Mouse (Mus musculus): ENCODE measurements around the gene Bcl2. TPM values are rescaled to one million over a fixed set of nuclear protein-coding genes. Genes with fewer than 3 reads are reported as not detected.
A peak's percentile ranks its signal among the peaks of the same experiment; 100 is the strongest.

The Bcl2 gene
- polyA plus RNA-seq, 1 experiment from 2014 or later = 16.4 TPM

GRCm38 (mm10) chr1:106582810-106583209 lies 131.3 kb downstream of the Bcl2 start:
- no peaks in the 10 kb centered on the region for H3K9me3 ChIP-seq (ENCODE audit: control insufficient read depth, low read length)
- H3K27ac ChIP-seq (ENCODE audit: low read depth, low read length) = peak overlapping the region; percentile 29; the same call in 1 of the 2 replicates
- no peak overlapping the region for H3K9ac ChIP-seq (ENCODE audit: low read depth, low read length)
- H3K4me1 ChIP-seq (ENCODE audit: control insufficient read depth, insufficient read depth, low read depth, low read length) = peaks cover 6% of the 10 kb centered on the region; the same call in 1 of the 2 replicates
- WGBS = 69% methylated on average over 3 of the region's 3 CpGs
- no peaks in the 10 kb centered on the region for H3K27me3 ChIP-seq (replicated peaks; ENCODE audit: control insufficient read depth, insufficient read depth, low read length)
- H3K4me2 ChIP-seq (ENCODE audit: low read length) = no peak overlapping the region
- no peaks in the 10 kb centered on the region for H3K36me3 ChIP-seq (ENCODE audit: control insufficient read depth, insufficient read depth, low read length)
- H3K4me3 ChIP-seq (ENCODE audit: low read length) = no peak overlapping the region
- no peak for ATAC-seq

GRCm38 (mm10) chr1:106581812-106582211 lies 132.3 kb downstream of the Bcl2 start:
- H3K9me3 ChIP-seq (ENCODE audit: control insufficient read depth, low read length) = no peaks in the 10 kb centered on the region
- H3K4me2 ChIP-seq (ENCODE audit: low read length) = no peak overlapping the region
- no peaks in the 10 kb centered on the region for H3K36me3 ChIP-seq (ENCODE audit: control insufficient read depth, insufficient read depth, low read length)
- no peak for ATAC-seq
- WGBS = 70% methylated on average over 2 of the region's 2 CpGs
- peaks cover 6% of the 10 kb centered on the region; the same call in 1 of the 2 replicates for H3K4me1 ChIP-seq (ENCODE audit: control insufficient read depth, insufficient read depth, low read depth, low read length)
- H3K4me3 ChIP-seq (ENCODE audit: low read length) = no peak overlapping the region
- H3K27me3 ChIP-seq (replicated peaks; ENCODE audit: control insufficient read depth, insufficient read depth, low read length) = no peaks in the 10 kb centered on the region
- no peak overlapping the region for H3K9ac ChIP-seq (ENCODE audit: low read depth, low read length)
- no peak overlapping the region for H3K27ac ChIP-seq (ENCODE audit: low read depth, low read length)

GRCm38 (mm10) chr1:106579768-106580167 lies 134.3 kb downstream of the Bcl2 start:
- no peak for ATAC-seq
- Histone ChIP-seq H3K4me1 (ENCODE audit: control insufficient read depth, insufficient read depth, low read depth, low read length) (peaks cover 4% of the 10 kb centered on the region; the same call in 1 of the 2 replicates), H3K27ac (ENCODE audit: low read depth, low read length) (no peak overlapping the region), H3K27me3 (replicated peaks; ENCODE audit: control insufficient read depth, insufficient read depth, low read length) (no peaks in the 10 kb centered on the region), H3K4me3 (ENCODE audit: low read length) (no peak overlapping the region), H3K36me3 (ENCODE audit: control insufficient read depth, insufficient read depth, low read length) (no peaks in the 10 kb centered on the region), H3K4me2 (ENCODE audit: low read length) (no peak overlapping the region), H3K9me3 (ENCODE audit: control insufficient read depth, low read length) (no peaks in the 10 kb centered on the region), H3K9ac (ENCODE audit: low read depth, low read length) (no peak overlapping the region)
- 91% methylated on average over 1 of the region's 1 CpGs for WGBS

- H3K27me3 ChIP-seq (replicated peaks; ENCODE audit: control insufficient read depth, insufficient read depth, low read length) = no peaks in the 10 kb centered on the region
- H3K9ac ChIP-seq (ENCODE audit: low read depth, low read length) = no peak overlapping the region
- H3K36me3 ChIP-seq (ENCODE audit: control insufficient read depth, insufficient read depth, low read length) = no peaks in the 10 kb centered on the region
- no peak overlapping the region for H3K4me3 ChIP-seq (ENCODE audit: low read length)
- no peak for ATAC-seq
- H3K9me3 ChIP-seq (ENCODE audit: control insufficient read depth, low read length) = no peaks in the 10 kb centered on the region
- H3K4me1 ChIP-seq (ENCODE audit: control insufficient read depth, insufficient read depth, low read depth, low read length) = no peaks in the 10 kb centered on the region; the same call in 1 of the 2 replicates
- H3K4me2 ChIP-seq (ENCODE audit: low read length) = no peak overlapping the region
- WGBS = 89% methylated on average over 2 of the region's 2 CpGs
- H3K27ac ChIP-seq (ENCODE audit: low read depth, low read length) = no peak overlapping the region
Observed at GRCm38 (mm10) chr1:106572506-106572905, 141.6 kb downstream of the Bcl2 start.

- Histone ChIP-seq H3K27me3 (replicated peaks; ENCODE audit: control insufficient read depth, insufficient read depth, low read length) (no peaks in the 10 kb centered on the region), H3K4me2 (ENCODE audit: low read length) (no peak overlapping the region), H3K9ac (ENCODE audit: low read depth, low read length) (no peak overlapping the region), H3K4me1 (ENCODE audit: control insufficient read depth, insufficient read depth, low read depth, low read length) (no peaks in the 10 kb centered on the region; the same call in 1 of the 2 replicates), H3K27ac (ENCODE audit: low read depth, low read length) (no peak overlapping the region), H3K36me3 (ENCODE audit: control insufficient read depth, insufficient read depth, low read length) (no peaks in the 10 kb centered on the region), H3K9me3 (ENCODE audit: control insufficient read depth, low read length) (no peaks in the 10 kb centered on the region), H3K4me3 (ENCODE audit: low read length) (no peak overlapping the region)
- no peak for ATAC-seq
- WGBS = 97% methylated on average over 1 of the region's 1 CpGs
Observed at GRCm38 (mm10) chr1:106570870-106571269, 143.2 kb downstream of the Bcl2 start.

GRCm38 (mm10) chr1:106570366-106570765 lies 143.7 kb downstream of the Bcl2 start:
- peak; percentile 35; the same call in 1 of the 2 replicates for ATAC-seq
- Histone ChIP-seq H3K27ac (ENCODE audit: low read depth, low read length) (0 out of 2 replicates have a peak overlapping the region, but pooled peaks have one; percentile 18), H3K4me1 (ENCODE audit: control insufficient read depth, insufficient read depth, low read depth, low read length) (peaks cover 2% of the 10 kb centered on the region), H3K36me3 (ENCODE audit: control insufficient read depth, insufficient read depth, low read length) (no peaks in the 10 kb centered on the region), H3K27me3 (replicated peaks; ENCODE audit: control insufficient read depth, insufficient read depth, low read length) (no peaks in the 10 kb centered on the region), H3K4me2 (ENCODE audit: low read length) (no peak overlapping the region), H3K9ac (ENCODE audit: low read depth, low read length) (no peak overlapping the region), H3K9me3 (ENCODE audit: control insufficient read depth, low read length) (no peaks in the 10 kb centered on the region), H3K4me3 (ENCODE audit: low read length) (no peak overlapping the region)
- 58% methylated on average over 6 of the region's 6 CpGs for WGBS

GRCm38 (mm10) chr1:106569674-106570073 lies 144.4 kb downstream of the Bcl2 start:
- Histone ChIP-seq H3K36me3 (ENCODE audit: control insufficient read depth, insufficient read depth, low read length) (no peaks in the 10 kb centered on the region), H3K27ac (ENCODE audit: low read depth, low read length) (no peak overlapping the region), H3K4me2 (ENCODE audit: low read length) (no peak overlapping the region), H3K9ac (ENCODE audit: low read depth, low read length) (no peak overlapping the region), H3K9me3 (ENCODE audit: control insufficient read depth, low read length) (no peaks in the 10 kb centered on the region), H3K27me3 (replicated peaks; ENCODE audit: control insufficient read depth, insufficient read depth, low read length) (no peaks in the 10 kb centered on the region), H3K4me1 (ENCODE audit: control insufficient read depth, insufficient read depth, low read depth, low read length) (peaks cover 2% of the 10 kb centered on the region), H3K4me3 (ENCODE audit: low read length) (no peak overlapping the region)
- ATAC-seq = no peak
- WGBS = 89% methylated on average over 6 of the region's 6 CpGs

- 72% methylated on average over 3 of the region's 3 CpGs for WGBS
- Histone ChIP-seq H3K9me3 (ENCODE audit: control insufficient read depth, low read length) (no peaks in the 10 kb centered on the region), H3K36me3 (ENCODE audit: control insufficient read depth, insufficient read depth, low read length) (no peaks in the 10 kb centered on the region), H3K27me3 (replicated peaks; ENCODE audit: control insufficient read depth, insufficient read depth, low read length) (no peaks in the 10 kb centered on the region), H3K4me2 (ENCODE audit: low read length) (no peak overlapping the region), H3K9ac (ENCODE audit: low read depth, low read length) (no peak overlapping the region), H3K4me1 (ENCODE audit: control insufficient read depth, insufficient read depth, low read depth, low read length) (peaks cover 2% of the 10 kb centered on the region), H3K27ac (ENCODE audit: low read depth, low read length) (no peak overlapping the region), H3K4me3 (ENCODE audit: low read length) (no peak overlapping the region)
- no peak for ATAC-seq
Observed at GRCm38 (mm10) chr1:106568868-106569267, 145.2 kb downstream of the Bcl2 start.

GRCm38 (mm10) chr1:106567506-106567905 lies 146.6 kb downstream of the Bcl2 start:
- no peaks in the 10 kb centered on the region for H3K36me3 ChIP-seq (ENCODE audit: control insufficient read depth, insufficient read depth, low read length)
- H3K9ac ChIP-seq (ENCODE audit: low read depth, low read length) = no peak overlapping the region
- no peak overlapping the region for H3K27ac ChIP-seq (ENCODE audit: low read depth, low read length)
- no peaks in the 10 kb centered on the region for H3K9me3 ChIP-seq (ENCODE audit: control insufficient read depth, low read length)
- H3K4me3 ChIP-seq (ENCODE audit: low read length) = no peak overlapping the region
- H3K4me2 ChIP-seq (ENCODE audit: low read length) = no peak overlapping the region
- H3K4me1 ChIP-seq (ENCODE audit: control insufficient read depth, insufficient read depth, low read depth, low read length) = peaks cover 2% of the 10 kb centered on the region
- 63% methylated on average over 5 of the region's 5 CpGs for WGBS
- H3K27me3 ChIP-seq (replicated peaks; ENCODE audit: control insufficient read depth, insufficient read depth, low read length) = no peaks in the 10 kb centered on the region
- ATAC-seq = no peak
